Mouse (Mus musculus) embryonic facial prominence, embryonic 13.5 days (tissue): ENCODE results near the gene Vsig8. TPM values are rescaled to one million over a fixed set of nuclear protein-coding genes. Genes with fewer than 3 reads are reported as not detected.
A peak's percentile ranks its signal among the peaks of the same experiment; 100 is the strongest.

ENCODE experiments used
- ATAC-seq: fragments of 200-750 bp; cut with Nextera tagmentation; 2 replicates; pipeline ENCODE4 v1.8.0; 2017; ENCODE audit warnings: low read depth; ENCODE audit not compliant: insufficient number of reproducible peaks, insufficient read depth, low FRiP score, low TSS enrichment
- H3K27ac ChIP-seq: fragments of 300-500 bp; sonication (generic); 2 replicates; pipeline ENCODE4 v1.5.1; 2015; ENCODE audit warnings: moderate library complexity, mild to moderate bottlenecking, inconsistent platforms
- H3K27me3 ChIP-seq: fragments of 300-500 bp; sonication (generic); 2 replicates; pipeline ENCODE4 v1.6.1; 2015; ENCODE audit warnings: mild to moderate bottlenecking, inconsistent platforms
- H3K36me3 ChIP-seq: fragments of 300-500 bp; sonication (generic); 2 replicates; pipeline ENCODE4 v1.6.1; 2015; ENCODE audit warnings: mild to moderate bottlenecking, inconsistent platforms
- H3K4me1 ChIP-seq: fragments of 300-500 bp; sonication (generic); 2 replicates; pipeline ENCODE4 v1.6.1; 2015; ENCODE audit warnings: inconsistent platforms
- H3K4me2 ChIP-seq: fragments of 300-500 bp; sonication (generic); 2 replicates; pipeline ENCODE4 v1.6.1; 2015; ENCODE audit warnings: moderate library complexity, mild to moderate bottlenecking, inconsistent platforms
- H3K4me3 ChIP-seq: fragments of 300-500 bp; sonication (generic); 2 replicates; pipeline ENCODE4 v1.5.1; 2015; ENCODE audit warnings: mild to moderate bottlenecking, inconsistent platforms
- H3K9ac ChIP-seq: fragments of 300-500 bp; sonication (generic); 2 replicates; pipeline ENCODE4 v1.6.1; 2015; ENCODE audit warnings: mild to moderate bottlenecking, inconsistent platforms
- H3K9me3 ChIP-seq: fragments of 300-500 bp; sonication (generic); 2 replicates; pipeline ENCODE4 v1.6.1; 2016; ENCODE audit warnings: inconsistent platforms
- WGBS: fragments of 180-500 bp; shearing (Covaris S2); methylation state at CpG from one replicate; pipeline ENCODE4 v1.1.7; 2015; ENCODE audit warnings: mixed read lengths; 5-methylcytosine and 5-hydroxymethylcytosine counted together
- polyA plus RNA-seq: library from polyadenylated mRNA; unstranded; fragments of >200 nt; fragmentation: Nextera tagmentation; extraction: Ambion mirVana; gene quantifications from 2 replicates; pipeline ENCODE4 v1.2.1, GENCODE M21; 2015

Gene Vsig8
- polyA plus RNA-seq, 1 experiment from 2014 or later = 0.77 TPM

DNA sequence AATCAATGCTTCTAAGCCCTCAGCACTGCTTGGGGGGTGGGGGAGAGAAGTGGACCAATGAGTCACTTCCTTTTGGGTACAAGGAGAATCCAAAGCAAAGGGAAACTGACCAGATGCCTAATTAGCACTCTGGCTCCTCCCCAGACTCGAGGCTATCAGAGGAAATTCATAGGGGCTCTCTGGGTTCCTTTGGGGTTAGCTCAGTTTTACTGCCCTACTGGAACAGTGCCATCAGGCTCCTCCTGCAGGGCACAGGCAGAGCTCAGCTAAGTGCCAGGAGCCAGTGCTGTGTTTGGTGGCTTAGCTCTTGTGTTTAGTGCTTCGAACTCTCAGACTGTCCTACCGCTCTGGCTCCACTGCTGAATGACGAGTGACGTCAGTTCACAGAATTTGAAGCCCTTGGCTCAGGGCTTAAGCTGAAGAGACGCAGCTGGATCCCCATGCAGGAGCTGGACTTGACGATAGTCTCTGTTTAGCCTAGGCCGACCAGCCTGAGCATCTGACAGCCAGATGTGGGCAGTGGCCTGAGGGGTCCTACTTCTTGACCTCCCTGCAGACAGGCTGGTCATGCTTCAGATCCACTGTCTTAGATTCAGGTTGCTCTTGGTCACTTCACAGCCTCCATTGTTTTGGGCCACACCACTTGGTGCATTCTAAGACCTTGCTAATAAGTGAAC lies 25.1 kb upstream of the Vsig8 start:
- Histone ChIP-seq H3K27ac (no peak overlapping the region), H3K9me3 (no peaks in the 10 kb centered on the region), H3K36me3 (no peaks in the 10 kb centered on the region), H3K4me1 (peaks cover 30% of the 10 kb centered on the region), H3K9ac (no peak overlapping the region), H3K4me2 (no peak overlapping the region), H3K4me3 (no peak overlapping the region), H3K27me3 (peaks cover 35% of the 10 kb centered on the region)
- ATAC-seq = no peak
- WGBS = 13% methylated on average over 8 of the region's 8 CpGs

GRCm38 (mm10) chr1:172532551-172532950 lies 23.2 kb upstream of the Vsig8 start:
- Histone ChIP-seq H3K4me3 (peak overlapping the region; percentile 32), H3K36me3 (no peaks in the 10 kb centered on the region), H3K4me2 (peak overlapping the region; percentile 62), H3K9ac (peak overlapping the region; percentile 52; the same call in 1 of the 2 replicates), H3K4me1 (peaks cover 23% of the 10 kb centered on the region), H3K9me3 (no peaks in the 10 kb centered on the region), H3K27me3 (peaks cover 26% of the 10 kb centered on the region), H3K27ac (peak overlapping the region; percentile 48; the same call in 1 of the 2 replicates)
- WGBS = 2% methylated on average over 13 of the region's 13 CpGs
- ATAC-seq = peak; percentile 45; the same call in 1 of the 2 replicates

DNA sequence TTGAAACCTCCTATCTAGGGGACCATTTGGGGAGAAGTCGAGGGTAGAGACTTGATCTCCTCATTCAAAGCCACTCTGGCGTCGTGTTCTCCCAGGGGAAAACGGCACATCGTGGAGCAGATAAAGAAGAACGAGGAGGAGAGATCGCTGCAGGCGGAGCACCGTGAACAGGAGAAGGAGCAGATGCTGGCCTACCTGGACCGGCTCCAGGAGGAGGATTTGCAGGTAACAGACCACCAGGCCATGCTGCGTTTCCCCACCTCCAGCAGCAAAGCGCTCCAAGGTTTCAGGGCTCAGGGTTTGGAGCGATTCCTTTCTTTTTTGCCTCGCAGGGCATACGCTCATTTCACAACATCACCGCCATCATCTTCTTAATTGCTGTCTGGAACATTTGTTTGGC lies 20.6 kb upstream of the Vsig8 start:
- H3K9me3 ChIP-seq = no peaks in the 10 kb centered on the region
- H3K4me3 ChIP-seq = no peak overlapping the region
- no peak overlapping the region for H3K9ac ChIP-seq
- 83% methylated on average over 16 of the region's 16 CpGs for WGBS
- ATAC-seq = no peak
- H3K4me1 ChIP-seq = peaks cover 28% of the 10 kb centered on the region
- no peak overlapping the region for H3K4me2 ChIP-seq
- no peak overlapping the region for H3K27ac ChIP-seq
- H3K27me3 ChIP-seq = peaks cover 23% of the 10 kb centered on the region
- no peaks in the 10 kb centered on the region for H3K36me3 ChIP-seq

DNA sequence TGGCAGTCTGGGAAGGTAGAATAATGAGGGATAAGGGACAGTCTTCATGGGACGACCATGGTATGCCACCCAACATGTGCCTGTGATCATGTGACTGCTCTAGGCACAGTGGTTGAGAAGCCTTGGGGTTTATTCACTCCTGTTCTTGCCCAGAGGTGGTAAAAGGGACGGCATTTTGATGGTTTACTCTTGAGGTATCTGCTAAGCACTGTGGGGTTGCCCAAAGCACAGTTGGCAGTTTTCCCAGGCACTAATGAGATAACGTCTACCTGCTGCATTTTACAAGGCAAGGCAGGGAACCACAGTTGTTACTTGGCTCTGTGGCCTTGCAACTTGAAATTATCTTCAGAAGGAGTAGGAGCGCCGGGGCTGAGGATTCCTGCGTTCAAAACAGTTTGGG lies 15.9 kb upstream of the Vsig8 start:
- H3K36me3 ChIP-seq = no peaks in the 10 kb centered on the region
- H3K27me3 ChIP-seq = peaks cover 11% of the 10 kb centered on the region; the same call in 1 of the 2 replicates
- H3K4me3 ChIP-seq = no peak overlapping the region
- 34% methylated on average over 6 of the region's 6 CpGs for WGBS
- H3K4me1 ChIP-seq = peaks cover 12% of the 10 kb centered on the region
- ATAC-seq = peak; percentile 29; the same call in 1 of the 2 replicates
- H3K9ac ChIP-seq = no peak overlapping the region
- H3K9me3 ChIP-seq = no peaks in the 10 kb centered on the region
- no peak overlapping the region for H3K27ac ChIP-seq
- no peak overlapping the region for H3K4me2 ChIP-seq

GRCm38 (mm10) chr1:172540283-172540820 lies 15.4 kb upstream of the Vsig8 start:
- no peaks in the 10 kb centered on the region for H3K9me3 ChIP-seq
- 0 out of 2 replicates have a peak, but pooled peaks cover 11% of the 10 kb centered on the region for H3K27me3 ChIP-seq
- H3K4me3 ChIP-seq = no peak overlapping the region
- ATAC-seq = no peak
- H3K36me3 ChIP-seq = no peaks in the 10 kb centered on the region
- no peak overlapping the region for H3K9ac ChIP-seq
- no peak overlapping the region for H3K4me2 ChIP-seq
- WGBS = 35% methylated on average over 11 of the region's 11 CpGs
- peaks cover 12% of the 10 kb centered on the region for H3K4me1 ChIP-seq
- H3K27ac ChIP-seq = no peak overlapping the region

- H3K4me2 ChIP-seq = no peak overlapping the region
- WGBS = 85% methylated on average over 4 of the region's 4 CpGs
- no peak overlapping the region for H3K27ac ChIP-seq
- H3K9me3 ChIP-seq = no peaks in the 10 kb centered on the region
- ATAC-seq = no peak
- peaks cover 25% of the 10 kb centered on the region for H3K27me3 ChIP-seq
- H3K4me1 ChIP-seq = peaks cover 20% of the 10 kb centered on the region
- H3K4me3 ChIP-seq = no peak overlapping the region
- H3K9ac ChIP-seq = no peak overlapping the region
- no peaks in the 10 kb centered on the region for H3K36me3 ChIP-seq
These were observed 9.7 kb upstream of the Vsig8 start for GRCm38 (mm10) chr1:172546062-172546461.

GRCm38 (mm10) chr1:172548501-172548900 lies 7.2 kb upstream of the Vsig8 start:
- Histone ChIP-seq H3K27ac (no peak overlapping the region), H3K4me3 (no peak overlapping the region), H3K36me3 (no peaks in the 10 kb centered on the region), H3K27me3 (peaks cover 19% of the 10 kb centered on the region), H3K4me2 (no peak overlapping the region), H3K9ac (no peak overlapping the region), H3K4me1 (peaks cover 33% of the 10 kb centered on the region), H3K9me3 (no peaks in the 10 kb centered on the region)
- ATAC-seq = no peak
- 22% methylated on average over 7 of the region's 7 CpGs for WGBS

DNA sequence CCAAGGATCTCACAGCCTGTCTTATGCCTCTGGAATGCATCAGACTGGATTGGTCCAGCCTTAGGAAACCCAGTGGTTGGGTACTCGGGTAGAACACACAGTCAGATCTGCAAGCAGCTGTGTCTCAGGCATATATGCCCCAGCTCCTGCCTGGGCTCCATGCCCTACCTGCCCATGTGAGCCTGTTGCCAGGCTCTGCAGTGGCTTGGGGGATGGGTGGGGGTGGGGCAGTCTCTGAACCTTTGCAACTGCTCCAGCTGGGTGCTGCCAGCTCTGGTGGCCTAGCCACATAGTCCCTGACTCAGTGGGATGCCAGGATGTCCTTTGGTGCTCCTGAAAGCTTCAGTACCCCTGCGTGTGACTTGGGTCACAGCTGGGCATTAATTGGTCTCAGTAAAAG lies 6.4 kb upstream of the Vsig8 start:
- Histone ChIP-seq H3K27ac (no peak overlapping the region), H3K4me1 (peaks cover 33% of the 10 kb centered on the region), H3K4me3 (no peak overlapping the region), H3K4me2 (peak overlapping the region; percentile 60), H3K9me3 (no peaks in the 10 kb centered on the region), H3K36me3 (no peaks in the 10 kb centered on the region), H3K27me3 (peaks cover 19% of the 10 kb centered on the region), H3K9ac (no peak overlapping the region)
- WGBS = 18% methylated on average over 2 of the region's 2 CpGs
- ATAC-seq = no peak

- H3K9me3 ChIP-seq = no peaks in the 10 kb centered on the region
- H3K36me3 ChIP-seq = no peaks in the 10 kb centered on the region
- WGBS = 6% methylated on average over 8 of the region's 8 CpGs
- H3K9ac ChIP-seq = peak overlapping the region; percentile 44; the same call in 1 of the 2 replicates
- no peak for ATAC-seq
- no peak overlapping the region for H3K27ac ChIP-seq
- H3K4me2 ChIP-seq = peak overlapping the region; percentile 60
- peaks cover 19% of the 10 kb centered on the region for H3K27me3 ChIP-seq
- H3K4me1 ChIP-seq = peaks cover 33% of the 10 kb centered on the region
- peak overlapping the region; percentile 43 for H3K4me3 ChIP-seq
These were observed 6.0 kb upstream of the Vsig8 start for GRCm38 (mm10) chr1:172549717-172550116.

GRCm38 (mm10) chr1:172550551-172550951 lies 5.2 kb upstream of the Vsig8 start:
- Histone ChIP-seq H3K9ac (peak overlapping the region; percentile 44; the same call in 1 of the 2 replicates), H3K4me3 (peak overlapping the region; percentile 43), H3K4me2 (peak overlapping the region; percentile 60), H3K27me3 (peaks cover 19% of the 10 kb centered on the region), H3K36me3 (no peaks in the 10 kb centered on the region), H3K9me3 (no peaks in the 10 kb centered on the region), H3K27ac (no peak overlapping the region), H3K4me1 (peaks cover 33% of the 10 kb centered on the region)
- WGBS = 4% methylated on average over 8 of the region's 8 CpGs
- ATAC-seq = peak; percentile 61

- 48% methylated on average over 7 of the region's 7 CpGs for WGBS
- H3K9me3 ChIP-seq = no peaks in the 10 kb centered on the region
- H3K36me3 ChIP-seq = no peaks in the 10 kb centered on the region
- peak overlapping the region; percentile 60 for H3K4me2 ChIP-seq
- H3K27ac ChIP-seq = no peak overlapping the region
- H3K9ac ChIP-seq = 0 out of 2 replicates have a peak overlapping the region, but pooled peaks have one; percentile 44
- no peak overlapping the region for H3K4me3 ChIP-seq
- peaks cover 23% of the 10 kb centered on the region for H3K27me3 ChIP-seq
- no peak for ATAC-seq
- H3K4me1 ChIP-seq = peaks cover 33% of the 10 kb centered on the region
These were observed 4.7 kb upstream of the Vsig8 start for GRCm38 (mm10) chr1:172551009-172551408.

DNA sequence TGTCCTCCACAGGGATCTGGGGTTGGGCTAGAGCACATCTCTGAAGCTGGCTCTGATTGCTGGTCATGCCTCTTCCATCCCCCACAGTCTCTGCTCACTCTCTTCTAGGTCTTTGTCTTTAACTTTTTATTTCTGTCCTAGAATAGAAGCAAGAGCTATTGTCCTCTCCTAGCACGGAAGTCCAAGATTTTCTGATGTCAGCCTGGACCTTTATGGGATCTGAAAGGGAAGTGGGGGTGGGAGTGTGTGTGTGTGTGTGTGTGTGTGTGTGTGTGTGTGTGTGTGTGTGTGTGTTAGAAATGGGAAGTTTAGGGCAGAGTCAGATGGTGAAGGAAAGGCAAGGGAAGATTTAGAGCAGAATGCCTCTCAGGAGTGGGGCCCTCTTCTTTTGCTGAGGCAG lies 3.1 kb upstream of the Vsig8 start:
- Histone ChIP-seq H3K4me3 (no peak overlapping the region), H3K9ac (no peak overlapping the region), H3K4me1 (peaks cover 34% of the 10 kb centered on the region), H3K27me3 (peaks cover 34% of the 10 kb centered on the region), H3K36me3 (no peaks in the 10 kb centered on the region), H3K27ac (peak overlapping the region; percentile 39; the same call in 1 of the 2 replicates), H3K4me2 (no peak overlapping the region), H3K9me3 (no peaks in the 10 kb centered on the region)
- no peak for ATAC-seq
- WGBS = 40% methylated on average over 1 of the region's 1 CpGs
